In genomic region chr2:35373003-35373402, GRCm38 (mm10) we compare ENCODE assay signal across 9 mouse cellular contexts. TPM values are rescaled to one million over a fixed set of nuclear protein-coding genes. Genes with fewer than 3 reads are reported as not detected.
A peak's percentile ranks its signal among the peaks of the same experiment; 100 is the strongest.
DNase-seq lines count a peak whose midpoint lies in the region; ATAC-seq and TF ChIP-seq lines count a peak whose summit lies in the region.
"Had no signal": no experiment of that assay in that cellular context is flagged by ENCODE, and none has a peak within 500 bp of the region (broad histone marks: within the 10 kb centered on the region; RNA-seq: fewer than 3 reads in every experiment).

No protein-coding gene starts in this region.

- no peaks in the 10 kb centered on the region for H3K9me3 ChIP-seq in lung, postnatal 0 days (ENCODE audit: low read length)

- no peak overlapping the region for H3K4me3 ChIP-seq in gastrocnemius, adult 2 months
- no peak overlapping the region for H3K4me3 ChIP-seq in lung, postnatal 0 days (ENCODE audit: low read depth, low read length)

- no peak for ATAC-seq in lung, postnatal 0 days

- no peak overlapping the region for H3K27ac ChIP-seq in gastrocnemius, adult 2 months
- no peak overlapping the region for H3K27ac ChIP-seq in lung, postnatal 0 days (ENCODE audit: low read length)

- no peak overlapping the region for H3K9ac ChIP-seq in lung, postnatal 0 days (replicated peaks; ENCODE audit: low read depth)

- no peak for DNase-seq in gastrocnemius, adult 2 months
- no peak for DNase-seq in gastrocnemius, postnatal 25 days
- DNase-seq in ovary, postnatal 14 days (ENCODE audit: low spot score), result peak; percentile 30
- no peak for DNase-seq in ovary, postnatal 10 days (ENCODE audit: low spot score)
- DNase-seq in embryo, embryonic 10.5 days (ENCODE audit: low spot score), result peak; percentile 76
- DNase-seq in lung, postnatal 0 days (ENCODE audit: low spot score), result peak; percentile 44
- DNase-seq in thymus, postnatal 4 days, result peak; percentile 72
- DNase-seq in ovary, adult 18-20 months (ENCODE audit: low spot score), result no peak

- 20% methylated on average over 3 of the region's 3 CpGs for WGBS in lung, postnatal 0 days

- no peak overlapping the region for H3K4me2 ChIP-seq in lung, postnatal 0 days (replicated peaks; ENCODE audit: low read depth, low read length)

- intact Hi-C loops in gastrocnemius, adult 2 months (cut with DNase I), result no loop called here

- H3K4me1 ChIP-seq in lung, postnatal 0 days (ENCODE audit: insufficient read depth, low read depth, low read length), result no peaks in the 10 kb centered on the region

- TF ChIP-seq CTCF in gastrocnemius, adult 2 months (IDR thresholded peaks at IDR 0.05), result peak; percentile 63
- peak; percentile 77 for TF ChIP-seq CTCF in lung, postnatal 0 days (IDR thresholded peaks at IDR 0.05)

- no peaks in the 10 kb centered on the region for H3K27me3 ChIP-seq in lung, postnatal 0 days (replicated peaks; ENCODE audit: insufficient read depth, low read length)

- H3K36me3 ChIP-seq in lung, postnatal 0 days (ENCODE audit: insufficient read depth, low read length), result no peaks in the 10 kb centered on the region

- TF ChIP-seq EP300 in lung, postnatal 0 days (IDR thresholded peaks at IDR 0.05), result no peak

RNA-seq across cellular contexts. Expression of gene 4930568D16Rik, which starts 5.5 kb away (rescaled TPM):
- not detected for total RNA-seq in gastrocnemius, adult 2 months (2021)
- not detected for total RNA-seq in gastrocnemius, postnatal 25 days (2021)
- polyA plus RNA-seq in lung, postnatal 0 days (2015; fragmentation: Nextera tagmentation; extraction: Ambion mirVana), result not detected in 2 replicates
- total RNA-seq: neutrophil, adult 5-6 weeks had no signal

RNA-seq across cellular contexts. Expression of gene 4930402F06Rik, which starts 24.0 kb away (rescaled TPM):
- total RNA-seq in gastrocnemius, adult 2 months (2021), result not detected
- total RNA-seq in gastrocnemius, postnatal 25 days (2021), result not detected
- polyA plus RNA-seq in lung, postnatal 0 days (2015; fragmentation: Nextera tagmentation; extraction: Ambion mirVana), result not detected in 2 replicates
- total RNA-seq: neutrophil, adult 5-6 weeks had no signal

RNA-seq across cellular contexts. Expression of gene Stom, which starts 36.2 kb away (rescaled TPM):
- total RNA-seq in gastrocnemius, adult 2 months (2021), result 10 to 100 TPM; 17.1 to 30.1 TPM
- 10 to 100 TPM; 11.8 to 25.2 TPM for total RNA-seq in gastrocnemius, postnatal 25 days (2021)
- polyA plus RNA-seq in lung, postnatal 0 days (2015; fragmentation: Nextera tagmentation; extraction: Ambion mirVana), result 76.9 and 86.2 TPM in 2 replicates

Comparison
In these comparisons a context has a peak if more than half of its experiments do, and no peak if none do; other contexts are left out.
1. DNase-seq: peak in ovary, postnatal 14 days (single experiment), embryo, embryonic 10.5 days (single experiment), lung, postnatal 0 days (single experiment) and thymus, postnatal 4 days (single experiment); none in gastrocnemius, adult 2 months (single experiment), gastrocnemius, postnatal 25 days (single experiment), ovary, postnatal 10 days (single experiment) and ovary, adult 18-20 months (single experiment).